Mouse (Mus musculus): ENCODE measurements around the gene Dhps.

- TF ChIP-seq CTCF (IDR thresholded peaks at IDR 0.05; ENCODE audit: control insufficient read depth, insufficient read depth, insufficient replicate concordance, low read depth, low read length) (no peak), POLR2A (IDR thresholded peaks at IDR 0.05; ENCODE audit: control insufficient read depth, low read depth, low read length) (no peak)
Observed at GRCm38 (mm10) chr8:85122995-85123394, 51.4 kb downstream of the Dhps start, which contains the start of gene Zfp791.
